Mouse (Mus musculus) inflammation-experienced regulatory T-cells (primary cell): ENCODE measurements around the gene Sstr5. TPM values are rescaled to one million over a fixed set of nuclear protein-coding genes. Genes with fewer than 3 reads are reported as not detected.

ENCODE experiments used
- polyA plus RNA-seq, 2 experiments: library from polyadenylated mRNA; unstranded; fragments of 100-300 nt; shearing (Covaris generic); gene quantifications; one replicate each; pipeline ENCODE4 v1.2.1; 2017

Gene Sstr5
- polyA plus RNA-seq = not detected

GRCm38 (mm10) chr17:25497013-25497412 is at the start of gene Sstr5:
Gene Sstr5 (minus strand): TSS chr17:25497288.

GRCm38 (mm10) chr17:25454272-25454671 is 42.8 kb downstream of the Sstr5 start, which contains the start of gene Tekt4:
Gene Tekt4 (plus strand): TSS chr17:25454615.

Other genes with a start within 250 kb of the Sstr5 start
- gene Baiap3, start 240.9 kb downstream of the Sstr5 start, polyA plus RNA-seq = 10 to 100 TPM; 18.0 to 45.5 TPM
- gene Ube2i, start 222.7 kb downstream of the Sstr5 start, polyA plus RNA-seq = 100 to 1,000 TPM; 561 to 579 TPM
- 1 to 10 TPM in 1 of 2 experiments, under 1 TPM in 1; 0.13 to 2.9 TPM for gene Prss34, start 198.9 kb downstream of the Sstr5 start, polyA plus RNA-seq
- not detected for gene Prss28, start 188.6 kb downstream of the Sstr5 start, polyA plus RNA-seq
- gene Prss29, start 178.6 kb downstream of the Sstr5 start, polyA plus RNA-seq = not detected
- gene Tpsab1, start 151.7 kb downstream of the Sstr5 start, polyA plus RNA-seq = 1 to 10 TPM in 1 of 2 experiments, under 1 TPM in 1; 0.33 to 5.1 TPM
- not detected for gene Tpsb2, start 131.0 kb downstream of the Sstr5 start, polyA plus RNA-seq
- gene Tpsg1, start 128.0 kb downstream of the Sstr5 start, polyA plus RNA-seq = not detected
- under 1 TPM in 1 of 2 experiments, not detected in 1; 0.12 TPM for gene Cacna1h, start 63.5 kb downstream of the Sstr5 start, polyA plus RNA-seq
- gene Tekt4, start 42.7 kb downstream of the Sstr5 start, polyA plus RNA-seq = not detected
- gene Sox8, start 73.4 kb upstream of the Sstr5 start, polyA plus RNA-seq = 1 to 10 TPM in 1 of 2 experiments, not detected in 1; 1.3 TPM
- 10 to 100 TPM; 23.7 to 34.3 TPM for gene Lmf1, start 81.8 kb upstream of the Sstr5 start, polyA plus RNA-seq
- gene Gng13, start 219.9 kb upstream of the Sstr5 start, polyA plus RNA-seq = not detected
- 10 to 100 TPM in 1 of 2 experiments, 1 to 10 TPM in 1; 3.8 to 12.3 TPM for gene Chtf18, start 230.1 kb upstream of the Sstr5 start, polyA plus RNA-seq
- gene Rpusd1, start 230.4 kb upstream of the Sstr5 start, polyA plus RNA-seq = 10 to 100 TPM; 13.9 to 16.7 TPM
- under 1 TPM in 1 of 2 experiments, not detected in 1; 0.73 TPM for gene Mslnl, start 238.8 kb upstream of the Sstr5 start, polyA plus RNA-seq